Mouse (Mus musculus): ENCODE results near the gene Gde1. TPM values are rescaled to one million over a fixed set of nuclear protein-coding genes. Genes with fewer than 3 reads are reported as not detected.

The Gde1 gene
- polyA plus RNA-seq, 1 experiment from 2014 or later, result 74.3 TPM

Other genes with a start within 250 kb of the Gde1 start
- gene Itpripl2, start 213.8 kb downstream of the Gde1 start, polyA plus RNA-seq (2014; fragmentation: Nextera tagmentation; extraction: Ambion mirVana), result 1.3 TPM in 2 replicates
- gene Coq7, start 172.4 kb downstream of the Gde1 start, polyA plus RNA-seq (2014; fragmentation: Nextera tagmentation; extraction: Ambion mirVana), result 106 and 111 TPM in 2 replicates
- gene Tmc7, start 121.0 kb downstream of the Gde1 start, polyA plus RNA-seq (2014; fragmentation: Nextera tagmentation; extraction: Ambion mirVana), result 4.4 and 4.6 TPM in 2 replicates
- gene Tmc5, start 108.5 kb downstream of the Gde1 start, polyA plus RNA-seq (2014; fragmentation: Nextera tagmentation; extraction: Ambion mirVana), result not detected in 2 replicates
- 19.2 and 20.3 TPM in 2 replicates for gene Ccp110, start 6.8 kb upstream of the Gde1 start, polyA plus RNA-seq (2014; fragmentation: Nextera tagmentation; extraction: Ambion mirVana)
- 66.2 and 69.8 TPM in 2 replicates for gene Vps35l, start 34.4 kb upstream of the Gde1 start, polyA plus RNA-seq (2014; fragmentation: Nextera tagmentation; extraction: Ambion mirVana)
- 2.2 TPM in 2 replicates for gene Iqck, start 150.0 kb upstream of the Gde1 start, polyA plus RNA-seq (2014; fragmentation: Nextera tagmentation; extraction: Ambion mirVana)
- gene Knop1, start 150.5 kb upstream of the Gde1 start, polyA plus RNA-seq (2014; fragmentation: Nextera tagmentation; extraction: Ambion mirVana), result 136 and 147 TPM in 2 replicates

Data from limb, embryonic 11.5 days (tissue).